Mouse (Mus musculus) forebrain, embryonic 16.5 days (tissue): ENCODE measurements at regions not wholly inside any gene's neighbourhood (a gene's known extent, or its start where the extent isn't known, plus 50 kb on each side); places are given as distances from the start of the nearest gene placed in this dataset.
"Not testable (repeated sequence)": the region's sequence is repeated elsewhere in the genome, so short reads cannot be mapped to it uniquely, and the experiment has no call there.

Experiments used
- ATAC-seq: fragments of 200-750 bp; cut with Nextera tagmentation; 2 replicates; pipeline ENCODE4 v1.8.0; 2017; ENCODE audit warnings: mild to moderate bottlenecking, moderate library complexity
- H3K27ac ChIP-seq: fragments of 300-500 bp; sonication (generic); 2 replicates; pipeline ENCODE4 v1.5.1; 2014; ENCODE audit warnings: low read length, control low read depth
- H3K27me3 ChIP-seq: fragments of 300-500 bp; sonication (generic); replicated peaks from 2 replicates; pipeline ENCODE4 v1.6.1; 2014; ENCODE audit warnings: low read length; ENCODE audit not compliant: control insufficient read depth, insufficient read depth
- H3K36me3 ChIP-seq: fragments of 300-500 bp; sonication (generic); 2 replicates; pipeline ENCODE4 v1.6.1; 2014; ENCODE audit not compliant: control insufficient read depth, insufficient read depth
- H3K4me1 ChIP-seq: fragments of 300-500 bp; sonication (generic); replicated peaks from 2 replicates; pipeline ENCODE4 v1.6.1; 2014; ENCODE audit warnings: low read length; ENCODE audit not compliant: control insufficient read depth, insufficient read depth
- H3K4me2 ChIP-seq: fragments of 300-500 bp; sonication (generic); 2 replicates; pipeline ENCODE4 v1.6.1; 2014; ENCODE audit warnings: mild to moderate bottlenecking, low read length, control low read depth
- H3K4me3 ChIP-seq: fragments of 300-500 bp; sonication (generic); replicated peaks from 2 replicates; pipeline ENCODE4 v1.5.1; 2014; ENCODE audit warnings: mild to moderate bottlenecking, low read length, control low read depth
- H3K9ac ChIP-seq: fragments of 300-500 bp; sonication (generic); replicated peaks from 2 replicates; pipeline ENCODE4 v1.6.1; 2014; ENCODE audit warnings: low read depth, low read length, control low read depth
- H3K9me3 ChIP-seq: fragments of 300-500 bp; sonication (generic); 2 replicates; pipeline ENCODE4 v1.6.1; 2016; ENCODE audit warnings: low read length; ENCODE audit not compliant: control insufficient read depth
- WGBS: fragments of 180-500 bp; shearing (Covaris S2); extraction: QIAGEN DNeasy Blood & Tissue Kit; methylation state at CpG from one replicate; pipeline ENCODE4 v1.1.7; 2014; 5-methylcytosine and 5-hydroxymethylcytosine counted together

- Histone ChIP-seq H3K36me3 (no peaks in the 10 kb centered on the region), H3K4me1 (no peaks in the 10 kb centered on the region), H3K27ac (no peak overlapping the region), H3K9ac (no peak overlapping the region), H3K27me3 (no peaks in the 10 kb centered on the region), H3K9me3 (no peaks in the 10 kb centered on the region), H3K4me2 (no peak overlapping the region), H3K4me3 (no peak overlapping the region)
- no peak for ATAC-seq
- WGBS, result 85% methylated on average over 5 of the region's 5 CpGs
Measured at GRCm38 (mm10) chr16:20828996-20829731, 94.9 kb upstream of the Thpo start.

- Histone ChIP-seq H3K9me3 (no peaks in the 10 kb centered on the region), H3K27me3 (no peaks in the 10 kb centered on the region), H3K36me3 (no peaks in the 10 kb centered on the region), H3K4me2 (no peak overlapping the region), H3K4me3 (no peak overlapping the region), H3K27ac (no peak overlapping the region), H3K9ac (no peak overlapping the region), H3K4me1 (no peaks in the 10 kb centered on the region)
- WGBS, result 47% methylated on average over 7 of the region's 7 CpGs
- ATAC-seq, result no peak
Measured at GRCm38 (mm10) chr16:20824226-20824625, 89.9 kb upstream of the Thpo start.

DNA sequence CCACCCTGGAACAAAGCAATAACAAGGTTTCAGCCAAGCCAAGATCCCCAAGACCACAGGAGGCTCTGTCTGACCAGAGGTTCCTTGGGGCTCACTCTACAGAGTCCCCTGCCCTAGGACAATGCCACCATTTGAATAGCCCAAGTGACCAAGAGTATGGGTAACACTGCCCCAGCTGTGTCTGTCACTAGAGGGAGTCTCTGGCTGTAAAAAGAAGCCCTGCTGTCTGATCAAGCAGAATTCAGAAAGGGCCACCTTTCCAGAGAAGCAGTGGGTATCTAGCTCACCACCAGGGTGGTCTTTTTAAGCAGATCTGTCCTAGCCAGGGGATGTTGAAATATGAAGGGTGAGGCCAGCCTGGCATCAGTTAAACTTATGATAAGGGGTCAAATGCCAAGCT lies 86.6 kb upstream of the Thpo start:
- Histone ChIP-seq H3K9ac (no peak overlapping the region), H3K4me1 (no peaks in the 10 kb centered on the region), H3K9me3 (no peaks in the 10 kb centered on the region), H3K4me3 (no peak overlapping the region), H3K27ac (no peak overlapping the region), H3K4me2 (no peak overlapping the region), H3K36me3 (no peaks in the 10 kb centered on the region), H3K27me3 (no peaks in the 10 kb centered on the region)
- no peak for ATAC-seq

- ATAC-seq, result no peak
- H3K9ac ChIP-seq, result no peak overlapping the region
Measured at GRCm38 (mm10) chr16:20819568-20819967, 85.3 kb upstream of the Thpo start.

DNA sequence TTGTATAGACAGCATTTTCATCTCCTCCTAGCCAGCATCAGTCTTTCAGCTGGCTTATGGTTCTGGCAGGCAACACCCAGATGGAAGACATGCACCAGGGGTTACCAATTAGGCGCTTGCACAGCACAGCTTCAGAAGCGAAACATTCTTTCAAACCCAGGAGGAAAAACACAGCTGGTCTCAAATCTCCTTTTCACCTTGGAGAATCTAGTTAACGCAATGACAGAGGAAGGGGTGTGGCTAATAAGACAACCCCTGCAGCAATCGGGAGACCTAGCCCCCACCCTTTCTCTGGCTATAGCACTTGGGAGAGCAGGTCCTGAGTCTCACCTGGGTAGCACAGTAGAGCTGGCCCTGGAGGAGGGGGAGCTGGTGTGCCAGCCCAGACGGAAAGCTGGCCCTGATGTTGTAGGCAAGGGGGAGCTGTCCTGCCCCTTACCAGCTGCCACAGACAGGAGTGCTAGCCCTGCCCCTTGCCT lies 84.4 kb upstream of the Thpo start:
- 35% methylated on average over 5 of the region's 5 CpGs for WGBS
- no peaks in the 10 kb centered on the region for H3K36me3 ChIP-seq
- ATAC-seq, result no peak
- H3K27me3 ChIP-seq, result no peaks in the 10 kb centered on the region
- H3K27ac ChIP-seq, result no peak overlapping the region
- H3K9me3 ChIP-seq, result no peaks in the 10 kb centered on the region
- H3K4me1 ChIP-seq, result no peaks in the 10 kb centered on the region
- no peak overlapping the region for H3K9ac ChIP-seq
- H3K4me2 ChIP-seq, result no peak overlapping the region
- no peak overlapping the region for H3K4me3 ChIP-seq

More at GRCm38 (mm10) chr16:20819568-20819967, 85.3 kb upstream of the Thpo start:
- Histone ChIP-seq H3K9me3 (no peaks in the 10 kb centered on the region), H3K4me3 (no peak overlapping the region), H3K27me3 (no peaks in the 10 kb centered on the region), H3K4me2 (no peak overlapping the region), H3K4me1 (no peaks in the 10 kb centered on the region), H3K36me3 (no peaks in the 10 kb centered on the region), H3K27ac (no peak overlapping the region)
- WGBS, result 86% methylated on average over 3 of the region's 3 CpGs

DNA sequence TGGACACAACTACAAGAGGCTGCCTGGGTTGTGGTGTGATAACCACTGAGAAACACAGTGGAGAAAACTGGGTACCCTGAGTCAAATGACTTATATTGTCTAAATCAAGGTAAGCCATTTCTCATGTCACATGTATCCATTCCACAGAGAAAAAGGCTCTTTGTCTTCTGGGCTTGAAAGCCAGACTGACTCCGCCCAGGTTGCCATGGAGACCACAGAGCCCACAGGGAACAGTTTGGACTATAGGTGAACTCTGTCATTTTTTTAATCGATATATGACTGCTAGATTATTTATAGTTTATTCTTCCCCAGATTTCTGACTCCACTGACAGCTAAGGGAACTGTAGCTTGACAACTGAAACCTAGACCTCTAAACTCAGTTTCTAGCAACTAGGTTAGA lies 80.7 kb upstream of the Thpo start:
- Histone ChIP-seq H3K4me1 (no peaks in the 10 kb centered on the region), H3K4me3 (no peak overlapping the region), H3K36me3 (no peaks in the 10 kb centered on the region), H3K9me3 (no peaks in the 10 kb centered on the region), H3K27me3 (no peaks in the 10 kb centered on the region), H3K9ac (no peak overlapping the region), H3K27ac (no peak overlapping the region), H3K4me2 (no peak overlapping the region)
- WGBS, result 76% methylated on average over 2 of the region's 2 CpGs
- ATAC-seq, result no peak

DNA sequence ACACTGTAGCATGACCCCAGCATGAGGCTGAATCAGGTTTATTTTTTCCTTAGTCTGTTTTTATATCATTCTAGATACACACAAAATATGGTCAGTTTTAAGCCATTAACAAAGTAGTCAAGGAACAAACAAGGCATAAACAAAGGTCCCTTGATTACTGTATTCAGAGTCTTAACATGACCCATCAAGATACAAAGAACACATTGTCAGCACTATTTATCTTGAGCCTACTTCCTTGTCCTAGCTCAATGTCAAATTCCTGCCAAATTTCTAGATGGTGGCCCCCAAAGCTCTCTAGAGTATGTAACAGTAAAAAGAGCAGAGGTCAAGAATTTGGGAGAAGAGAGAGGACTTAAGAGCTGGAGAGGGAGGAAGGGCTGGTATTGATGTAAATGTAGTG lies 79.9 kb upstream of the Thpo start:
- H3K4me2 ChIP-seq, result no peak overlapping the region
- H3K4me1 ChIP-seq, result no peaks in the 10 kb centered on the region
- H3K27me3 ChIP-seq, result no peaks in the 10 kb centered on the region
- no peak overlapping the region for H3K4me3 ChIP-seq
- no peak for ATAC-seq
- no peak overlapping the region for H3K27ac ChIP-seq
- H3K9me3 ChIP-seq, result no peaks in the 10 kb centered on the region
- H3K9ac ChIP-seq, result no peak overlapping the region
- H3K36me3 ChIP-seq, result no peaks in the 10 kb centered on the region

GRCm38 (mm10) chr16:20812025-20812424 lies 77.7 kb upstream of the Thpo start:
- not testable (repeated sequence) for H3K4me3 ChIP-seq, H3K4me1 ChIP-seq, ATAC-seq, H3K27me3 ChIP-seq, H3K36me3 ChIP-seq, H3K4me2 ChIP-seq, H3K27ac ChIP-seq, H3K9me3 ChIP-seq, H3K9ac ChIP-seq
- WGBS, result 84% methylated on average over 5 of the region's 5 CpGs

DNA sequence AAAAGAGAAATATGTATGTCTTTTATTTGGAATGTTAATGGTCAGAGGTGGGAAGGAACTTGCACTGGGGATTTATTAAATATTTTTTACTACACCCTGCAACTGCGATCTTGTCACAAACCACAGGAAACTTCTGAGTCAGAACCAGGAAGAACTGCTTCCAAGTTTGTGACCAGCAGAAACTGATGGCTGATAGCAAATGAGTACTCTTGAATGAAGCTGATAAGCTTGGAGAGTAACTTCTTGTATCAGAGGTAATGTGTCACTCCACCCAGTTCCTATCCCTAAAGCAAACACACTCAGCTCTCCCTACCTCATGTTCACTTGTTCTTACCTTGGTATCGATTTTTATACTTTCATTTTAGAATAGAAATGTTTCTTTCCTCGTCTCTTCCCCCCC lies 76.0 kb upstream of the Thpo start:
- H3K27ac ChIP-seq, result no peak overlapping the region
- H3K36me3 ChIP-seq, result no peaks in the 10 kb centered on the region
- H3K9ac ChIP-seq, result no peak overlapping the region
- no peaks in the 10 kb centered on the region for H3K27me3 ChIP-seq
- no peak overlapping the region for H3K4me2 ChIP-seq
- WGBS, result 80% methylated on average over 3 of the region's 3 CpGs
- no peak for ATAC-seq
- H3K4me3 ChIP-seq, result no peak overlapping the region
- H3K9me3 ChIP-seq, result no peaks in the 10 kb centered on the region
- H3K4me1 ChIP-seq, result no peaks in the 10 kb centered on the region

DNA sequence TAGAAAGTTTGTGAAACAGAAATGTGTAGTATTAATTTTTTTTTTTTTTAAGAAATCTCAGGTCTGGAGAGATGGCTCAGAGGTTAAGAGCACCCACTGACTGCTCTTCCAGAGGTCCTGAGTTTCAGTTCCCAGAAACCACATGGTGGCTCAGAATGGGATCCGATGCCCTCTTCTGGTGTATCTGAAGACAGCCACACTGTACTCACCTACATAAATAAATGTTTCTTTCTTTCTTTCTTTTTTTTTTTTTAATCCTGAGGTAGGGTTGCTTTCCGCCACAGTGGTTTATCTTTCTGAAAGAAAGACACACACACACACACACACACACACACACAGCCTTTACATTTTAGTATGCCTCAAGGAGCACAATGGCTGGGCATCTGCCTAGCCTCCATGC lies 74.0 kb upstream of the Thpo start:
- Histone ChIP-seq H3K27me3 (no peaks in the 10 kb centered on the region), H3K9me3 (no peaks in the 10 kb centered on the region), H3K4me3 (no peak overlapping the region), H3K4me2 (no peak overlapping the region), H3K27ac (no peak overlapping the region), H3K9ac (no peak overlapping the region), H3K4me1 (peaks cover 4% of the 10 kb centered on the region; the same call in 1 of the 2 replicates), H3K36me3 (no peaks in the 10 kb centered on the region)
- WGBS, result 77% methylated on average over 2 of the region's 2 CpGs
- ATAC-seq, result no peak
